Mouse (Mus musculus) left cerebral cortex, adult 11 months (tissue): ENCODE results near the gene Gm21915.

Experiments used
- DNase-seq: peaks from one replicate; pipeline ENCODE4 v3.0.0; 2022; ENCODE audit warnings: low spot score

The Gm21915 gene

GRCm38 (mm10) chr9:40717182-40717874 is 46.9 kb downstream of the Gm21915 start:
- no peak for DNase-seq

DNA sequence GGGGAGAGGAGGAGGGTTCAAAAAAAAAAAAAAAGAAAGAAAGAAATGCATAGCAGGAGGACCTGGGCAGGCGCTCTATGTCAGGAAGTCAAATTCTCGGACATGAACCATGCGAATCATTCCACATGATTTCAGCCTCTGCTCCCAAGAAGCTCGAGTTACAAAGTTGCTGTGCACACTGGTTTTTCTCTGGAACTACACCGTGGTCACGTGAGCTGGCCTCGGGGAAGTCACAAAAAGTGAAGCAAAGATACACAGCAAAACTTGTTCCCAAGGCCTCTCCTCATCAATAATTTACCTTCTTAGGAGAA is 47.4 kb downstream of the Gm21915 start:
- DNase-seq = no peak
